Mouse (Mus musculus) brain, adult 10 weeks (tissue): ENCODE data around the gene Srms. TPM values are rescaled to one million over a fixed set of nuclear protein-coding genes. Genes with fewer than 3 reads are reported as not detected.

Source experiments
- polyA plus RNA-seq: library from polyadenylated mRNA; stranded (reverse); fragments of 350-450 nt; fragmentation: Illumina TruSeq; extraction: RNeasy Lipid Tissue Mini Kit (QIAGEN cat#74804); gene quantifications from one replicate; pipeline ENCODE4 v1.2.3, GENCODE M21; 2015; ENCODE audit warnings: low read depth, low replicate concordance

Gene Srms
- 0.28 TPM for polyA plus RNA-seq

GRCm38 (mm10) chr2:181213021-181213445, at the start of gene Srms:
TSS of gene Srms (minus strand) at chr2:181213185.

GRCm38 (mm10) chr2:181241602-181242313, 28.8 kb upstream of the Srms start, which contains the start of gene Helz2:
TSS of gene Helz2 (minus strand) at chr2:181242027.

GRCm38 (mm10) chr2:181219538-181220216, 6.7 kb upstream of the Srms start, which contains the start of gene Fndc11:
TSS of gene Fndc11 (plus strand) at chr2:181220013.

GRCm38 (mm10) chr2:181202422-181202821, 10.6 kb downstream of the Srms start, which contains the start of gene Ptk6:
TSS of gene Ptk6 (minus strand) at chr2:181202789.

GRCm38 (mm10) chr2:181187121-181188000, 25.6 kb downstream of the Srms start, which contains the start of gene Ppdpf:
TSS of gene Ppdpf (plus strand) at chr2:181187247.

GRCm38 (mm10) chr2:181156248-181157121, 56.5 kb downstream of the Srms start, which contains the start of gene Eef1a2:
TSS of gene Eef1a2 (minus strand) at chr2:181157014.

Other genes starting within 250 kb of the Srms start
- 115 TPM for gene Arfgap1, start 246.0 kb downstream of the Srms start, polyA plus RNA-seq
- 1.4 TPM for gene Col20a1, start 226.7 kb downstream of the Srms start, polyA plus RNA-seq
- 25.3 TPM for gene Chrna4, start 169.6 kb downstream of the Srms start, polyA plus RNA-seq
- gene Kcnq2, start 77.9 kb downstream of the Srms start, polyA plus RNA-seq = 159 TPM
- 910 TPM for gene Eef1a2, start 56.2 kb downstream of the Srms start, polyA plus RNA-seq
- gene Ppdpf, start 25.9 kb downstream of the Srms start, polyA plus RNA-seq = 118 TPM
- not detected for gene Ptk6, start 10.4 kb downstream of the Srms start, polyA plus RNA-seq
- gene Fndc11, start 6.8 kb upstream of the Srms start, polyA plus RNA-seq = not detected
- 1.9 TPM for gene Helz2, start 28.8 kb upstream of the Srms start, polyA plus RNA-seq
- gene Gmeb2, start 74.8 kb upstream of the Srms start, polyA plus RNA-seq = 19.4 TPM
- gene Stmn3, start 101.3 kb upstream of the Srms start, polyA plus RNA-seq = 1,118 TPM
- gene Rtel1, start 106.6 kb upstream of the Srms start, polyA plus RNA-seq = 26.0 TPM
- 52.2 TPM for gene Zgpat, start 151.7 kb upstream of the Srms start, polyA plus RNA-seq
- gene Arfrp1, start 152.2 kb upstream of the Srms start, polyA plus RNA-seq = 65.1 TPM
- gene Lime1, start 166.9 kb upstream of the Srms start, polyA plus RNA-seq = 31.4 TPM
- 6.2 TPM for gene Zbtb46, start 246.2 kb upstream of the Srms start, polyA plus RNA-seq